Mouse (Mus musculus) MEL (cell line): ENCODE measurements around the gene Sap18. TPM values are rescaled to one million over a fixed set of nuclear protein-coding genes. Genes with fewer than 3 reads are reported as not detected.
"Not testable (repeated sequence)": the region's sequence is repeated elsewhere in the genome, so short reads cannot be mapped to it uniquely, and the experiment has no call there.

Source experiments
- DNase-seq: peaks from one replicate; pipeline ENCODE4 v3.0.0; 2011; ENCODE audit warnings: low read depth, low spot score
- H3K27ac ChIP-seq: 2 replicates; pipeline ENCODE4 v1.5.1; 2012; ENCODE audit warnings: low read depth, mild to moderate bottlenecking, control low read depth, low read length, moderate library complexity; ENCODE audit not compliant: control insufficient read depth
- H3K27me3 ChIP-seq, 2 experiments: fragments of 150-350 bp in 1 of 2; sonication (generic) in 1 of 2; 2 replicates each; pipeline ENCODE4 v1.6.1; 2012; ENCODE audit warnings: low read length in 2 of 2, mild to moderate bottlenecking in 2 of 2, improper control_type of control experiment in 1 of 2, moderate library complexity in 1 of 2; ENCODE audit not compliant: insufficient read depth in 2 of 2, control insufficient read depth in 1 of 2
- H3K36me3 ChIP-seq, 2 experiments: 2 replicates each; pipeline ENCODE4 v1.6.1; 2012 to 2014; ENCODE audit warnings: low read length in 2 of 2, improper control_type of control experiment in 1 of 2, inconsistent platforms in 1 of 2, mild to moderate bottlenecking in 1 of 2; ENCODE audit not compliant: insufficient read depth in 2 of 2, control insufficient read depth in 1 of 2
- H3K4me1 ChIP-seq, 2 experiments: fragments of 150-350 bp in 1 of 2; sonication (generic) in 1 of 2; 2 replicates each; pipeline ENCODE4 v1.6.1; 2012; ENCODE audit warnings: low read length in 2 of 2, improper control_type of control experiment in 1 of 2, mild to moderate bottlenecking in 1 of 2; ENCODE audit not compliant: insufficient read depth in 2 of 2, control insufficient read depth in 1 of 2
- H3K4me3 ChIP-seq, 2 experiments: fragments of 150-350 bp in 1 of 2; sonication (generic) in 1 of 2; 2 replicates each; pipeline ENCODE4 v1.5.1; 2012; ENCODE audit warnings: low read depth in 2 of 2, low read length in 2 of 2, mild to moderate bottlenecking in 2 of 2, moderate library complexity in 2 of 2, control low read depth in 1 of 2, improper control_type of control experiment in 1 of 2; ENCODE audit not compliant: control insufficient read depth in 1 of 2, insufficient read depth in 1 of 2
- H3K79me2 ChIP-seq: 2 replicates; pipeline ENCODE4 v1.6.1; 2012; ENCODE audit warnings: mild to moderate bottlenecking, low read length, moderate library complexity; ENCODE audit not compliant: control insufficient read depth, poor library complexity, insufficient read depth
- H3K9ac ChIP-seq: 2 replicates; pipeline ENCODE4 v1.6.1; 2012; ENCODE audit warnings: low read depth, mild to moderate bottlenecking, control low read depth, low read length, moderate library complexity; ENCODE audit not compliant: control insufficient read depth, poor library complexity, severe bottlenecking
- H3K9me3 ChIP-seq: fragments of 150-350 bp; sonication (generic); replicated peaks from 2 replicates; pipeline ENCODE4 v1.6.1; 2012; ENCODE audit warnings: mild to moderate bottlenecking, low read length, improper control_type of control experiment, moderate library complexity; ENCODE audit not compliant: insufficient read depth
- BHLHE40 ChIP-seq: IDR thresholded peaks from 2 replicates; pipeline ENCODE4 v1.6.1; 2012; ENCODE audit warnings: low read depth, mild to moderate bottlenecking, inconsistent platforms, low read length, improper control_type of control experiment, borderline replicate concordance
- CHD1 ChIP-seq: IDR thresholded peaks from 2 replicates; pipeline ENCODE4 v1.6.1; 2012; ENCODE audit warnings: low read depth, mild to moderate bottlenecking, inconsistent platforms, low read length, improper control_type of control experiment
- E2F4 ChIP-seq: IDR thresholded peaks from 2 replicates; pipeline ENCODE4 v1.6.1; 2011; ENCODE audit warnings: low read depth, low read length, improper control_type of control experiment, borderline replicate concordance
- ELF1 ChIP-seq: IDR thresholded peaks from 2 replicates; pipeline ENCODE4 v1.6.1; 2014; ENCODE audit warnings: low read depth, mild to moderate bottlenecking, inconsistent platforms, low read length, improper control_type of control experiment, moderate library complexity
- EP300 ChIP-seq, 2 experiments: IDR thresholded peaks; 2 replicates each; pipeline ENCODE4 v1.6.1; 2011; ENCODE audit warnings: improper control_type of control experiment in 2 of 2, low read length in 2 of 2, low read depth in 1 of 2, mild to moderate bottlenecking in 1 of 2
- ETS1 ChIP-seq: IDR thresholded peaks from 2 replicates; pipeline ENCODE4 v1.6.1; 2012; ENCODE audit warnings: low read depth, mild to moderate bottlenecking, inconsistent platforms, low read length, improper control_type of control experiment, moderate library complexity
- GABPA ChIP-seq: IDR thresholded peaks from 2 replicates; pipeline ENCODE4 v1.6.1; 2012; ENCODE audit warnings: low read depth, mild to moderate bottlenecking, inconsistent platforms, low read length, improper control_type of control experiment, moderate library complexity
- JUND ChIP-seq: IDR thresholded peaks from 2 replicates; pipeline ENCODE4 v1.6.1; 2011; ENCODE audit warnings: low read depth, mild to moderate bottlenecking, improper control_type of control experiment, low read length
- MEF2A ChIP-seq: IDR thresholded peaks from 2 replicates; pipeline ENCODE4 v1.6.1; 2014; ENCODE audit warnings: low read depth, mild to moderate bottlenecking, inconsistent platforms, low read length, improper control_type of control experiment; ENCODE audit not compliant: poor library complexity, insufficient replicate concordance, severe bottlenecking; ENCODE audit errors: extremely low read depth
- MYB ChIP-seq: IDR thresholded peaks from 2 replicates; pipeline ENCODE4 v1.6.1; 2011; ENCODE audit warnings: mild to moderate bottlenecking, low read depth, low read length, improper control_type of control experiment
- MYC ChIP-seq: IDR thresholded peaks from 2 replicates; pipeline ENCODE4 v1.6.1; 2011; ENCODE audit warnings: low read depth, mild to moderate bottlenecking, low read length, improper control_type of control experiment, moderate library complexity
- POLR2AphosphoS5 ChIP-seq: IDR thresholded peaks from 2 replicates; pipeline ENCODE4 v1.6.1; 2012; ENCODE audit warnings: low read depth, borderline replicate concordance, mild to moderate bottlenecking, inconsistent platforms, low read length, moderate library complexity, mixed read lengths
- RAD21 ChIP-seq: IDR thresholded peaks from 2 replicates; pipeline ENCODE4 v1.6.1; 2011; ENCODE audit warnings: mild to moderate bottlenecking, low read depth, low read length, improper control_type of control experiment
- SMC3 ChIP-seq: IDR thresholded peaks from 2 replicates; pipeline ENCODE4 v1.6.1; 2011; ENCODE audit warnings: low read depth, low read length, improper control_type of control experiment
- ZKSCAN1 ChIP-seq: IDR thresholded peaks from 2 replicates; pipeline ENCODE4 v1.6.1; 2012; ENCODE audit warnings: low read depth, mild to moderate bottlenecking, inconsistent platforms, low read length, improper control_type of control experiment, moderate library complexity
- polyA plus RNA-seq, 2 experiments: library from polyadenylated mRNA; stranded (reverse) in 1 of 2; unstranded in 1 of 2; fragments of >175 nt in 1 of 2; fragments of >200 nt in 1 of 2; gene quantifications; 2 replicates each; pipeline versions ENCODE4 v1.2.1 to v1.2.4; 2012; ENCODE audit warnings: low replicate concordance in 2 of 2, low read depth in 1 of 2; ENCODE audit not compliant: insufficient read length in 2 of 2, insufficient read depth in 1 of 2, missing spikeins in 1 of 2
- total RNA-seq: library from RNA; depleted of rRNA; stranded (reverse); fragments of 300-350 nt; gene quantifications from 2 replicates; pipeline ENCODE4 v1.2.3, GENCODE M21; 2012

Sap18 gene
- total and polyA plus RNA-seq, 3 experiments = 13.7 to 201 TPM; not detected in 1

GRCm38 (mm10) chr14:57797991-57798931 lies at the start of gene Sap18 (continued):
- TF ChIP-seq MYB = no peak
- no peak for TF ChIP-seq BHLHE40
- peak; percentile 87 for TF ChIP-seq MYC
- TF ChIP-seq MEF2A = no peak

GRCm38 (mm10) chr14:57749501-57749900 lies 48.5 kb upstream of the Sap18 start:
- Histone ChIP-seq H3K27me3 (peaks cover 3 to 4% of the 10 kb centered on the region in 2 experiments), H3K9ac (no peak overlapping the region), H3K9me3 (no peaks in the 10 kb centered on the region), H3K4me3 (no peak overlapping the region), H3K36me3 (peaks cover 0 to 20% of the 10 kb centered on the region in 2 experiments; a peak in 2 of 4 replicates), H3K27ac (no peak overlapping the region), H3K4me1 (peaks cover 7 to 14% of the 10 kb centered on the region in 2 experiments), H3K79me2 (peaks cover 3% of the 10 kb centered on the region; the same call in 1 of the 2 replicates)
- DNase-seq = no peak
- no peak for TF ChIP-seq MYC
- no peak for TF ChIP-seq MEF2A
- TF ChIP-seq POLR2AphosphoS5 = no peak
- TF ChIP-seq E2F4 = no peak
- TF ChIP-seq CHD1 = no peak
- no peak for TF ChIP-seq SMC3
- no peak for TF ChIP-seq RAD21
- TF ChIP-seq EP300 (IDR thresholded peaks at IDR 0.05; ENCODE audit: low read depth in 1 of 2, low read length in 2 of 2) = no peak
- TF ChIP-seq GABPA = no peak
- TF ChIP-seq ETS1 = no peak
- no peak for TF ChIP-seq JUND
- no peak for TF ChIP-seq ELF1
- TF ChIP-seq MYB = no peak
- no peak for TF ChIP-seq ZKSCAN1

GRCm38 (mm10) chr14:57751006-57751405 lies 47.0 kb upstream of the Sap18 start:
- H3K4me3 ChIP-seq, H3K27me3 ChIP-seq, H3K27ac ChIP-seq, H3K9me3 ChIP-seq, H3K79me2 ChIP-seq, DNase-seq, H3K9ac ChIP-seq: not testable (repeated sequence)
- Histone ChIP-seq H3K36me3 (peaks cover 0 to 16% of the 10 kb centered on the region in 2 experiments; a peak in 2 of 4 replicates), H3K4me1 (peaks cover 7 to 14% of the 10 kb centered on the region in 2 experiments)
